ENCODE assay signal across 16 mouse cellular contexts in the genomic region with DNA sequence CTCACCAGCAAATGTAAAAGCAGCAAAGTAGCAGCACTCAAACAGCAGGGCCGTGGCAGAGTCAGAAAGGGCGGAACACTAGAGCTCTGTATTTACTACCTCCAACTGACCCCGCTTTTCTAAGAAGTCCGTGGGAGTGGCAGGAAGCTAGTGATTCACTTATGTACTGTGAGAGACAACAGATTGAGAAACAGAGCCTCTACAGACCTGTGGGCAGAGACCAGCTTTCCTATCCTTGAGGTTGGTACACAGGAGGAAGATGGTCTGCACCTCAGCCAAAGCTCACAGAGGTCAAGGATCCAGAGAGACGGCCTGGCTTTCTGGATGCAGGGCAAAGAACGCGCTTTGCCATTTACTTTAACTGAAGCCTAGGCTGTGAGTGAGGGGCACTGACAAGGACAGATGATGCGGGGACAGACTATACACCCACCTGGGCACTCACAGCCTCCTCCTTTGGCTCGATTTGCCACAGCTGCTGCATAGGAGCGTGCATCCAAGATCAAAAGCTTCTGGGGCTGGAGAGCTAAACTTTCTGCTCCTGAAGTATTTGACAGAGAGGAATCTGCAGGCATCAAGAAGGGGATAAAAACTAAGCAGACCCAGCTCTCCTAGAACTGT. TPM values are rescaled to one million over a fixed set of nuclear protein-coding genes. Genes with fewer than 3 reads are reported as not detected.
DNase-seq lines count a peak whose midpoint lies in the region; ATAC-seq lines count a peak whose summit lies in the region.
"Had no signal": no experiment of that assay in that cellular context is flagged by ENCODE, and none has a peak within 500 bp of the region (broad histone marks: within the 10 kb centered on the region; RNA-seq: fewer than 3 reads in every experiment).

No protein-coding gene starts in this region.

- H3K27me3 ChIP-seq in intestine, embryonic 16.5 days (replicated peaks; ENCODE audit: control insufficient read depth, insufficient read depth, low read length) = no peaks in the 10 kb centered on the region
- no peaks in the 10 kb centered on the region for H3K27me3 ChIP-seq in midbrain, embryonic 15.5 days (replicated peaks)
- H3K27me3 ChIP-seq: embryonic facial prominence, embryonic 15.5 days had no signal

- H3K4me1 ChIP-seq in intestine, embryonic 16.5 days (ENCODE audit: control insufficient read depth, insufficient read depth, low read length) = no peaks in the 10 kb centered on the region
- H3K4me1 ChIP-seq in midbrain, embryonic 15.5 days = no peaks in the 10 kb centered on the region
- H3K4me1 ChIP-seq: embryonic facial prominence, embryonic 15.5 days had no signal

- no peak for DNase-seq in frontal cortex, postnatal 25 days (ENCODE audit: low spot score in 2 of 2)
- peak; percentile 26 to 56 for DNase-seq in right cerebral cortex, adult 2 months (ENCODE audit: low spot score in 2 of 2)
- no peak for DNase-seq in right cerebral cortex, postnatal 14 days
- peak; percentile 18 for DNase-seq in yolk sac, embryonic 10.5 days (ENCODE audit: low spot score)
- DNase-seq in embryo, embryonic 9.5 days (ENCODE audit: extremely low spot score) = no peak
- DNase-seq: cerebellum, adult 11-12 months; gastrocnemius, adult 2 months; heart, postnatal 14 days; thymus, postnatal 36 days had no signal

- WGBS in intestine, embryonic 16.5 days = 69% methylated on average over 10 of the region's 10 CpGs
- WGBS in midbrain, embryonic 15.5 days = 91% methylated on average over 10 of the region's 10 CpGs

- peaks cover 9% of the 10 kb centered on the region for H3K36me3 ChIP-seq in intestine, embryonic 16.5 days (ENCODE audit: control insufficient read depth, insufficient read depth, low read length)
- H3K36me3 ChIP-seq in midbrain, embryonic 15.5 days (replicated peaks) = peaks cover 24% of the 10 kb centered on the region

- no peaks in the 10 kb centered on the region for H3K9me3 ChIP-seq in intestine, embryonic 16.5 days (ENCODE audit: control insufficient read depth, low read length)
- no peaks in the 10 kb centered on the region for H3K9me3 ChIP-seq in midbrain, embryonic 15.5 days
- H3K9me3 ChIP-seq: embryonic facial prominence, embryonic 15.5 days had no signal

- H3K4me2 ChIP-seq in intestine, embryonic 16.5 days (ENCODE audit: low read depth, low read length) = no peak overlapping the region
- H3K4me2 ChIP-seq in midbrain, embryonic 15.5 days = no peak overlapping the region
- H3K4me2 ChIP-seq: embryonic facial prominence, embryonic 15.5 days had no signal

- H3K27ac ChIP-seq in intestine, embryonic 16.5 days (ENCODE audit: low read length) = 0 out of 2 replicates have a peak overlapping the region, but pooled peaks have one; percentile 5
- H3K27ac ChIP-seq in midbrain, embryonic 15.5 days = no peak overlapping the region
- H3K27ac ChIP-seq: embryonic facial prominence, embryonic 15.5 days; gastrocnemius, adult 2 months had no signal

- no peak overlapping the region for H3K9ac ChIP-seq in intestine, embryonic 16.5 days (ENCODE audit: low read depth, low read length)
- H3K9ac ChIP-seq in midbrain, embryonic 15.5 days = no peak overlapping the region
- H3K9ac ChIP-seq: embryonic facial prominence, embryonic 15.5 days had no signal

- ATAC-seq in frontal cortex, adult (ENCODE audit: low TSS enrichment) = peak; percentile 74; the same call in 1 of the 2 replicates
- no peak for ATAC-seq in intestine, embryonic 16.5 days
- no peak for ATAC-seq in midbrain, embryonic 15.5 days (replicated peaks)

- H3K4me3 ChIP-seq in intestine, embryonic 16.5 days (ENCODE audit: low read length) = no peak overlapping the region
- H3K4me3 ChIP-seq in midbrain, embryonic 15.5 days = no peak overlapping the region
- H3K4me3 ChIP-seq: embryonic facial prominence, embryonic 15.5 days; gastrocnemius, adult 2 months; layer of hippocampus, adult 2 months had no signal

RNA-seq across cellular contexts. Expression of a gene that starts 56.7 kb away (rescaled TPM):
- 0.22 and 0.35 TPM in 2 replicates for polyA plus RNA-seq in intestine, embryonic 16.5 days (2015; fragmentation: Nextera tagmentation; extraction: Ambion mirVana)
- not detected in 2 replicates for polyA plus RNA-seq in midbrain, embryonic 15.5 days (2015; fragmentation: Nextera tagmentation; extraction: Ambion mirVana)
- polyA plus RNA-seq: C2C12; small intestine, adult 2 months had no signal

Comparison
In these comparisons a context has a peak if more than half of its experiments do, and no peak if none do; other contexts are left out.
1. DNase-seq: peak in right cerebral cortex, adult 2 months (2 of 2) and yolk sac, embryonic 10.5 days (single experiment); none in frontal cortex, postnatal 25 days (0 of 2), right cerebral cortex, postnatal 14 days (single experiment) and embryo, embryonic 9.5 days (single experiment).